Mouse (Mus musculus): ENCODE data around the gene Heatr1.

- no peak for TF ChIP-seq CTCF (IDR thresholded peaks at IDR 0.05; ENCODE audit: extremely low read depth, insufficient read depth, low read length)
- TF ChIP-seq POLR2A (IDR thresholded peaks at IDR 0.05; ENCODE audit: extremely low read depth, insufficient read depth, low read length) = no peak
These were observed 70.0 kb downstream of the Heatr1 start, which contains the start of gene Lgals8 for GRCm38 (mm10) chr13:12464844-12465243.
